Mouse (Mus musculus): ENCODE measurements around the gene Abhd17b.

DNA sequence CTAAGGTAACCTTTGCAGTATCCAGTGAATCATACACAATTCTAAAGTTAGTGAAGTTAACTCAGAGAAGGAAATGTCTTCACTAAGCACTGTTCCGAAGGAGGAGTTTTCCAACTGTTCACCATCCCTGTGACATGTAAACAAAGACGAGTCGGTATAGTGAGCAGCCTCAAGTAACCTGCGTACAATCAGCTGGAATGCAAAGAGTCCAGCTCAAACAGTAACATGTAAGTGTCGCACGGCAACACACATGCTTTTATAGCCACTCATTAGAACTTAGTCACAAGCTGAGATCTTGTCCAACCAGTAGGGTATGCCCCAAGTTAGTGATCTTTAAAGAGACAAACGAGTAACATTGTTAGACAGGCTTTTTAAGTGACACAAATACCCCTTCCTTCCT, 15.3 kb upstream of the Abhd17b start:
- TF ChIP-seq POLR2A (IDR thresholded peaks at IDR 0.05; ENCODE audit: borderline replicate concordance, control insufficient read depth, low read depth, low read length), result no peak
- no peak for TF ChIP-seq CTCF (IDR thresholded peaks at IDR 0.05; ENCODE audit: control insufficient read depth, insufficient read depth, low read length)

Measured in bone marrow, adult 2 months (tissue).